Mouse (Mus musculus) G1E (cell line): ENCODE measurements around the gene Dusp18. TPM values are rescaled to one million over a fixed set of nuclear protein-coding genes. Genes with fewer than 3 reads are reported as not detected.

Experiments used
- ATAC-seq: 2 replicates; pipeline ENCODE4 v1.8.0; 2016; ENCODE audit warnings: mild to moderate bottlenecking; ENCODE audit not compliant: insufficient number of reproducible peaks, poor library complexity, low FRiP score, severe bottlenecking; ENCODE audit errors: extremely low read depth
- DNase-seq: peaks from one replicate; pipeline ENCODE4 v3.0.0; 2012; ENCODE audit warnings: low spot score
- H3K27me3 ChIP-seq: 2 replicates; pipeline ENCODE4 v1.6.1; 2012; ENCODE audit warnings: mild to moderate bottlenecking, low read length, inconsistent platforms; ENCODE audit not compliant: insufficient read depth
- H3K36me3 ChIP-seq: replicated peaks from 2 replicates; pipeline ENCODE3; 2012; ENCODE audit warnings: mild to moderate bottlenecking, inconsistent platforms
- H3K4me1 ChIP-seq: 2 replicates; pipeline ENCODE4 v1.6.1; 2012; ENCODE audit warnings: low read depth, low read length, inconsistent platforms, mixed read lengths; ENCODE audit not compliant: insufficient read depth
- H3K4me3 ChIP-seq: 2 replicates; pipeline ENCODE4 v1.5.1; 2012; ENCODE audit warnings: low read depth, mild to moderate bottlenecking, inconsistent platforms, low read length, moderate library complexity, mixed read lengths
- H3K9me3 ChIP-seq: replicated peaks from 2 replicates; pipeline ENCODE4 v1.6.1; 2012; ENCODE audit warnings: inconsistent platforms
- CTCF ChIP-seq: IDR thresholded peaks from 2 replicates; pipeline ENCODE4 v1.5.1; 2012; ENCODE audit warnings: low read depth, low read length, inconsistent platforms, mixed read lengths
- GATA1 ChIP-seq: IDR thresholded peaks from 2 replicates; pipeline ENCODE4 v1.6.1; 2012; ENCODE audit warnings: borderline replicate concordance, low read length, inconsistent platforms, mixed read lengths
- GATA2 ChIP-seq: IDR thresholded peaks from 2 replicates; pipeline ENCODE4 v1.6.1; 2012; ENCODE audit warnings: low read depth, low read length, inconsistent platforms, borderline replicate concordance
- POLR2AphosphoS5 ChIP-seq: IDR thresholded peaks from 2 replicates; pipeline ENCODE4 v1.6.1; 2012; ENCODE audit warnings: low read depth, low read length, inconsistent platforms; ENCODE audit not compliant: insufficient replicate concordance
- TAL1 ChIP-seq: conservative IDR thresholded peaks from 2 replicates; pipeline ENCODE4 v1.6.1; 2012; ENCODE audit warnings: low read depth, low read length, inconsistent platforms, mixed read lengths
- polyA plus RNA-seq: library from polyadenylated mRNA; stranded (reverse); fragments of >175 nt; gene quantifications from 2 replicates; pipeline ENCODE4 v1.2.3, GENCODE M21; 2012
- total RNA-seq, 2 experiments: library from RNA; stranded (forward) in 1 of 2; stranded (reverse) in 1 of 2; fragments of 200-1000 nt in 1 of 2; fragments of >200 nt in 1 of 2; fragmentation: Nextera tagmentation in 1 of 2; gene quantifications; 2 replicates each; pipeline ENCODE4 v1.2.3; 2014 to 2017

Gene Dusp18
- total RNA-seq (2014; fragmentation: Nextera tagmentation) (not detected in 2 replicates), total RNA-seq (2017) (0.11 and 0.12 TPM in 2 replicates), polyA plus RNA-seq (not detected in 2 replicates)

- no peaks in the 10 kb centered on the region for H3K36me3 ChIP-seq
- no peak within 1 kb of the TSS for H3K4me3 ChIP-seq
- ATAC-seq (no peak), DNase-seq (no peak)
- TF ChIP-seq GATA2, result no peak
- 0 out of 2 replicates have a peak, but pooled peaks cover 2% of the 10 kb centered on the region for H3K27me3 ChIP-seq
- H3K4me1 ChIP-seq, result no peaks in the 10 kb centered on the region
- no peaks in the 10 kb centered on the region for H3K9me3 ChIP-seq
These were observed at the start of gene Dusp18, which contains the start of gene 4921536K21Rik for GRCm38 (mm10) chr11:3894406-3895281. Dusp18 (plus strand) TSS chr11:3895240. 4921536K21Rik (minus strand) TSS chr11:3895098.

GRCm38 (mm10) chr11:3846351-3846750 is 48.7 kb upstream of the Dusp18 start:
- no peaks in the 10 kb centered on the region for H3K36me3 ChIP-seq
- no peak overlapping the region for H3K4me3 ChIP-seq
- H3K4me1 ChIP-seq, result no peaks in the 10 kb centered on the region
- TF ChIP-seq POLR2AphosphoS5, result no peak
- no peak for TF ChIP-seq CTCF
- no peak for TF ChIP-seq GATA2
- TF ChIP-seq GATA1, result no peak
- TF ChIP-seq TAL1, result no peak
- ATAC-seq (no peak), DNase-seq (no peak)
- no peaks in the 10 kb centered on the region; the same call in 1 of the 2 replicates for H3K27me3 ChIP-seq
- H3K9me3 ChIP-seq, result no peaks in the 10 kb centered on the region

DNA sequence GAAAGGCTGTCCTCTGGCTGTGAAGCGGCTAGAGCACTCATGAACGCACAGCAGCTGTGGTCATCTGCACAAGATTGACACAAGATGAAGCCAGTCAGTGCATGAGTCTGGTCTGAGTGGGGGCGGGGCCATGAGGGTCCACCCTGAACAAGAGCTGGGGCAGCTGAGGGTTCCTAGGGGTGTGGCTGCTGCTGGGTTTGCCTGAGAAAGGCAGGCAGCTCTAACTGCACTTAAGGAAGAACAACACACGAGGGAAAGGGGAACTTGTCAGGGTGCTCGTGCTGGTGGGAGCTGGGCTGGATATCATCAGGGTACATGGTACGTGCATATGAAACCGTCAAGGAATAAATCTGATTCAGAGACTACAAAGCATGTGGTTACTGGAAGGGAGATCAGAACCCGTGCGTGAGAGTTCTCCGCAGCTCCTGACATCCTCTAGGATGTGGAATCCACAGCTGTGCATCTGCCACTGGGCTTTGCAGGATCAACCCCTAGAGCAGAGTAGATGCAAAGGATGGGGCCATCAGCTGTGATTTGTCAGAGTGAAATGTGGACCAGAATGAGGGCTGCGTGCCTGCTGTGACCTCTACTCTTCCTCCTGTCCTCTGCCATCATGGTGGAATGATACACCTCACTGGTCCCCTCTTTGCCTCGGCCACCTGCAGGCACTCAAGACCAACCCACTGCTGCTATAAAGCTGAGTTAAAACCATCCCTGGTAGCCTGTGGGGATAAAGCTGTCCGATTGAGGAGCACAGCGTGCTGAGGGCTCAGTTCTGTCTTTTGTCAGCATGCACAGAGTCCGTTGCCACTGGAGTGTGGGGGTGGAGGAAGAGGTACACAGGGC is 45.3 kb upstream of the Dusp18 start:
- DNase-seq (no peak), ATAC-seq (no peak)
- Histone ChIP-seq H3K4me3 (no peak overlapping the region), H3K4me1 (no peaks in the 10 kb centered on the region), H3K9me3 (no peaks in the 10 kb centered on the region), H3K36me3 (no peaks in the 10 kb centered on the region), H3K27me3 (no peaks in the 10 kb centered on the region; the same call in 1 of the 2 replicates)
- no peak for TF ChIP-seq POLR2AphosphoS5
- TF ChIP-seq CTCF, result no peak
- no peak for TF ChIP-seq TAL1

DNA sequence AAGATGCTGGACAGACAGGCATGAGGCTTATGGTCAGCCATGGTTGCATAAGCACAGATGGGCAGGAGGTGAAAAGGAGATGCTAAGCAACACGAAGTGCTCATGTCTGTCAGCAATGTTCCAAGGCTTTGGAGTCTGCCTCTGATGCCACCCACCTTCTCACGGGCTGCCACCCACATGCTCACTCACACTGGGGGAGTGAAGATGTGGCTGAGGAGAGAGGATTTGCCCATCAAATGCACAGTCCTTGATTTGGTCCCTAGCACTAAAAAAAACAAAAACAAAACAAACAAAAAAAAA is 44.8 kb upstream of the Dusp18 start:
- DNase-seq (no peak), ATAC-seq (no peak)
- H3K4me3 ChIP-seq, result no peak overlapping the region
- no peaks in the 10 kb centered on the region for H3K4me1 ChIP-seq
- H3K9me3 ChIP-seq, result no peaks in the 10 kb centered on the region
- H3K27me3 ChIP-seq, result no peaks in the 10 kb centered on the region; the same call in 1 of the 2 replicates
- no peak for TF ChIP-seq TAL1
- TF ChIP-seq CTCF, result no peak
- no peak for TF ChIP-seq GATA1
- TF ChIP-seq GATA2, result no peak
- no peak for TF ChIP-seq POLR2AphosphoS5
- no peaks in the 10 kb centered on the region for H3K36me3 ChIP-seq

DNA sequence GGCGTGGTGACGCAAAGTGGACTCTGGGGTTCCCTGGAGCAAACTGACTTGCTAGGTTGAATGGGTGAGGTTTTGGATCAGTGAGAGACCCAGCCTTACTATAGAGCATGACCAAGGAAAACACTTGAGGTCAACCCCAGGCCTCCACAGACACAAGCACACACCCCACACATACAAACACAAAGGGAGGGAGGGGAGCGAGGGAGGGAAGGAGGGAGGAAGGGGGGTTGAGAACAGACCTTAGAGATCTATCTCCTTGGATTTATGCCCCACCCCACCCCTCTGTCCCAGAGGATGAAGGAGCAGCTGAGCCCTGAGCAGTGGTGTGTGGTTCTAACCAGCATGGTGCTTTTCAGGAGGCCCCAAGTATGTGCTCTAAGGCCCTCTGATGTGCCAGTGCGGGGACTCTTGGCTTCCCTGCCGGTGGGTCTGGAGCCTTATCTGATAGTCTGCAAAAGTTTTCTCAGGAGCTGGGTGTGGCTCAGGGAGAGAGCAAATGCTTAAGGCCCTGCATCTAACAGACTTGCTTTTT is 44.2 kb upstream of the Dusp18 start:
- peaks cover 2% of the 10 kb centered on the region; the same call in 1 of the 2 replicates for H3K27me3 ChIP-seq
- DNase-seq (no peak), ATAC-seq (no peak)
- H3K9me3 ChIP-seq, result no peaks in the 10 kb centered on the region
- no peaks in the 10 kb centered on the region for H3K36me3 ChIP-seq
- no peaks in the 10 kb centered on the region for H3K4me1 ChIP-seq
- H3K4me3 ChIP-seq, result no peak overlapping the region
- TF ChIP-seq CTCF, result no peak
- TF ChIP-seq TAL1, result no peak
- no peak for TF ChIP-seq POLR2AphosphoS5
- TF ChIP-seq GATA1, result no peak
- no peak for TF ChIP-seq GATA2

DNA sequence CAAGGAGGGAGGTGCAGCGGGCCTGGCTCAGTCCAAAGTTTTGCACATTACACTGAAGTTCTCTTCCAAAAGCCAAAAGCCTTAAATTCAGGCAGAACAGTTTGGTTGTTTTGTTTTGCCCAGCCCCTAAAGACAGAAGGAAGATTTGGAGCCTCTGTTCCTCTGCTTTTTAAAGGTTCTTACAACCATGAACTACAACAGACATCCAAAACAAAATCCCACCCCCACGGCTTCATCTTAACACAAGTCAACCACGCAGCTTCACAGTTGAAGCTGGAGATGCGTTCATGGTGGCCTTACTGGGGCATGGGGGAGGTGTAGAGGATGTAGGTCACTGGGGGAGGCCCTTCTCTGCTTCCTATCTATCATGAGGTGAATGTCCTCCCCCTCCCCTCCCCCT is 43.2 kb upstream of the Dusp18 start:
- ATAC-seq (no peak), DNase-seq (no peak)
- no peak overlapping the region for H3K4me3 ChIP-seq
- no peaks in the 10 kb centered on the region for H3K36me3 ChIP-seq
- H3K27me3 ChIP-seq, result peaks cover 3% of the 10 kb centered on the region; the same call in 1 of the 2 replicates
- H3K4me1 ChIP-seq, result no peaks in the 10 kb centered on the region
- no peaks in the 10 kb centered on the region for H3K9me3 ChIP-seq
- TF ChIP-seq GATA2, result no peak
- no peak for TF ChIP-seq TAL1
- no peak for TF ChIP-seq POLR2AphosphoS5
- no peak for TF ChIP-seq CTCF
- no peak for TF ChIP-seq GATA1
